Mouse (Mus musculus) liver, postnatal 0 days (tissue): ENCODE data around the gene Fbxl16.

ENCODE experiments used
- CTCF ChIP-seq: sonication (generic); IDR thresholded peaks from 2 replicates; pipeline ENCODE4 v1.5.1; 2016; ENCODE audit warnings: antibody characterized with exemption, low read depth
- EP300 ChIP-seq: IDR thresholded peaks from 2 replicates; pipeline ENCODE4 v1.6.1; 2016; ENCODE audit warnings: antibody characterized with exemption, low read depth, mild to moderate bottlenecking

- no peak for TF ChIP-seq EP300
- TF ChIP-seq CTCF = no peak
Measured at GRCm38 (mm10) chr17:25869498-25869897, 60.6 kb downstream of the Fbxl16 start.
